Mouse (Mus musculus) mouse trophoblast stem cell (cell line): ENCODE measurements around the gene Selenop.

ENCODE experiments used
- in situ Hi-C, 2 experiments: fragments of 300-500 bp; cut with MseI, MboI; formaldehyde crosslinking; loops; 2 replicates in 1 of 2; 3 replicates in 1 of 2; pipeline ENCODE4 v1.15.1; 2025

The Selenop gene

DNA sequence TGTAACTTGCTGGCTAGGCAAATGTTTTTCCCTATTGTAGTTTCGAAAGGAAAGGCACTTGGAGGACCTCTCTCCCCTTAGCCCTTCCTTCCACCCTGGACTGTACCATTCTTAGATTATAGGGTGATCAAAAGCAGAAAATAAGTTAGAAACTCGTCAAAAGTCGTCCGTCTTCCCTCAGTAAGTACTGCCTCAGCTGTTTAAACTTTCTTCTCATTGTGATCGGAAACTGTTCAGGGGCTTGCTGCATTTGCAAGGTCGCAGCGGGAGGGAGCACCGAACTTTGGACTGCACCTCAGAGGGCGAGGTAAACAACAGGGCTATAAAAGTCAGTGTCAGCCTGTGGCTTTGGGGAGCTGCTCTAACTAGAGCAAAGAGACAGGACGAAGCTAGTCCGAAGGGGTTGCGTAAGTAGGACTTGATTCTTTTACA lies 2.3 kb downstream of the Selenop start:
- in situ Hi-C loops = no loop called here

DNA sequence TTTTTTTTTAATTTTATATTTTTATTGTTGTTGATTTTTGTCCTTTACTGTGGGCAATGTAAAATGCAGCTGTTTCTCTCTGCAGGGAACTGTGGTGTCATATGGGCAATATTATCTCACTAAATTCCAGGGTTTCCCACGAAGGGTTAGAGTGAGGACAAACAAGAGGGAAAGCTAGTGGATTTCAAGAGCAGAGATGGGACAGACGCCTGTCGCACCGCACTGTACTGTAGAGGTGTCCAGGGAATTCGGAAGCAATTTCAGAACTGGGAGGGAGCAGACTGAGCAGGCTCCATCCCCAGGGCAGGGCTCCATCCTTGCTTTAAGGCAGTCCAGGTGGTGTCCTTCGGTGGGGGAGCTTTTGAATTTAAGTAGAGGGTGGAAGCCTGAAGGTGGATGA lies 2.9 kb downstream of the Selenop start:
- in situ Hi-C loops = no loop called here

DNA sequence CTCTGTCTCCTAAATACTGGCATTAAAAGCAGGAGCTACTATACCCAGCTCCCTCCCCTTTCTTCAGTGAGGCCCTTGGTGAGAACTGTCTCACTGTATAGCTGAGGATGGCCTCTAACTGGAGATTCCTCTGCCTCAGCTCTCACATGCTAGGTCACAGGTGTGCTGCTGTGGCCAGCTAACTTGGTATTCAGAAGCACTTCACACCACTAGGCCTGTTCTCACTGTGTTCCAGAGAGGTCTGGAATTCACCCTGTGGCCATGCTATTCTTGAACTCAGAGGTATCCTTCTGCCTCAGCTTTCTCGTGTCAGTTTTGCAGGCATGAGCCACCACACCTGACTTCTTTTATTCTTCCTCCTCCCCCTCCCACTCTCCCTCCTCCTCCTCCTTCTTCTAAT lies 4.8 kb downstream of the Selenop start:
- in situ Hi-C loops = no loop called here

DNA sequence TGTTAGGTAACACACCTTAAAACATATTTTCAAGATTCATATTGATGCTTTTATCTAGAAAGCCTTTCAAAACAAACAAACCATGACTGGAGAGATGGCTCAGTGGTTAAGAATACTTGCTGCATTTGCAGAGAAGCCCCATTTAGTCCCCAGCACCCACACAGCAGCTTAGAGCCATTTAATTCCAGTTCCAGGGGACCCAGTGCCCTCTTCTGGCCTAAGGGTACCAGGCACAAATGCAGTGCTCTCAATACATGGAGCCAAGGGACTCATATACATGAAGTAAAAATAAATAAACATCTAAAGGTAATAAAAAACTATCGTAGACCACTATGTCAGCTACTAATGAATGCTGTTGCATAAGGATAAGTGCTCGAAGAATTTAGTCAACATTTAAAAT lies 9.0 kb downstream of the Selenop start:
- in situ Hi-C loops = no loop called here

DNA sequence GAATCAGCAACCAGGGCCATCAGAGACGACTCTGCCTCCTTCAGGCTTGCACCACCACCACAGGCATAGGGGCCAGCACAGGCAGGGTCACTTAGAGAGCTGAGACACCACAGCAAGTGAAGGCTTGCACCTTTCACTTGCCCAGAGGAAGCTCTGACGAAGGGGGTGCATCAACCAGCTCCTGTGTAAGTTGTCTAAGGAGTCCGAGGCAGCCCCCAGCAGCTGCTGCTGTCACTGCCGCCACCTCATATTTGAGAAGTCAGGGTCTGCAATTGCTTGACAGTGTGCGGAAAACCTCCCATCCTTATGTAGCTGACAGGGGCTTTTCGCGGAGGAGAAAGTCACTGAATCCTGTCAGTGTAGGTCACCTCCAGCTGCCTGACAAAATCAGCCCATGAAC lies 10.9 kb downstream of the Selenop start:
- in situ Hi-C loops = no loop called here

DNA sequence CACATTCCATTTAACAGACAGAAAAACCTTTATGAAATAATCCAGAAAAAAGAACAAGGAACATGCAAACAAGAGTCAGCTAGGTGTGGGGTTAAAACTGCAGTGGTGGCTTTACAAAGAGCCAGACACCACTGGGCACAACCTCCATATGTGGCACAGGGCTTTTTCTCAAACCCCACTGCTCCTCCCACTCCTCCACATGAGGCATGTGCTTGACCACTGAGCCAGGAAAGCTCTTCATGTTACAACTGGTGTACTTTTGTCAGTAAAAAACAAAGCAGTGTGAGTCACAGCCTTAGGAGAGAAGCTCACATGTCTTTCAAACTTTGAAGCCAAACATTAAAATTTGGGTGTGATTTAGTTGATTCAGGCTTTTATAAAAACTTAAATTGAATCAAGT lies 12.9 kb downstream of the Selenop start:
- in situ Hi-C loops = no loop called here

DNA sequence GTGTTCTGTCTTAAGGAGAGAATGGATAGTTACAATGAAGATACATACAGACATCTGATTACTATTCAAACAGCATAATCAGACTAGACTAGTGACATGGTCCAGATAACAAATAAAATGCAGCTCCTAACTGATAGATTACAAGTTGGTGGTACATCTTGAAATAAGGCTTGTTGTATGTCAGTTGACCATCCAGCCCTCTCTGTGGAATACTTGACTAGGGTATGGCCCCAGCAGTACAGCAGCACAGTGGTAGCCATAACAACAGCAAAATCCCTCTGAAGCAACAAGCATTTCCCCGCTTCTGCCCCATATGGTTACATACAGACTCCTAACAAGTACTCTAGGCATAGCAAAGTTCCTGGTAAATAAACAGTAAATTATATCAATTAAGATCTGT lies 13.4 kb downstream of the Selenop start:
- in situ Hi-C loops = no loop called here

DNA sequence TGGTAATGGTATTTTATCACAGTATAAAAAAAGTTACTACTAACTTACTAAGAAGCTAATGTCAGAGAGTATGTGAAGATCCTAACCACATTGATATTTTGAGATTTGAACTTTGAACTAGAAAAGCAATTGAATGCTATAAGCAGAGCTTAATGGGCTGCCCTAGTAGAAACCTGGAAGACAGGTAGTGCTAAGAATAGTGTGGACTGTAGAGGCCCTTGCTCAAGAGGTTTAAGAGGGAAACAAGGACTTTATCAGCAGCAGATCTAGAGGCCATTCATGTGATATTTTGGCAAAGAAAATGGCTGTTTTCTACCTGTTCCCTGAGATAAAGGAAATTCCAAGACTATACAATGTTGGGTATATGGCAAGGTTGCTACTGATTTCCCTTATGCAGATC lies 17.7 kb downstream of the Selenop start:
- in situ Hi-C loops = no loop called here

DNA sequence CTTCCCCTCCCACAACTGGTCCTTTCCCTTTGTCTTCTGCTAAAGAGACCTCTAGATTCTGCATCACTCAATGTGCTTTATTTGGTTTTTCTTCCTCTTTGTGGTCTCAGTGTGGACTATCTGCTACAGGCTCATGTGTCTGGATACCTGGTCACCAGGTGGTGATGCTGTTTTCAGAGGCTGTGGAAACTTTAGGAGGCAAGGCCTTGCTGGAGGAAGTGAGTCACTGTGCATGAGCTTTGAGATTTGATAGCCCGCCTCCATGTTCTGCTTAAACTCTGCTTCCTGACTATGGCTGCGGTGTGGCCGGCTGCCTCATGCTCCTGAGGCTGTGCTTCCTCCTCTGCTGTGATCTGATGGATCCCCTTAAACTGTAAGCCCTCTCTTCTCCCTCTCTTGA lies 22.1 kb downstream of the Selenop start:
- in situ Hi-C loops = no loop called here

DNA sequence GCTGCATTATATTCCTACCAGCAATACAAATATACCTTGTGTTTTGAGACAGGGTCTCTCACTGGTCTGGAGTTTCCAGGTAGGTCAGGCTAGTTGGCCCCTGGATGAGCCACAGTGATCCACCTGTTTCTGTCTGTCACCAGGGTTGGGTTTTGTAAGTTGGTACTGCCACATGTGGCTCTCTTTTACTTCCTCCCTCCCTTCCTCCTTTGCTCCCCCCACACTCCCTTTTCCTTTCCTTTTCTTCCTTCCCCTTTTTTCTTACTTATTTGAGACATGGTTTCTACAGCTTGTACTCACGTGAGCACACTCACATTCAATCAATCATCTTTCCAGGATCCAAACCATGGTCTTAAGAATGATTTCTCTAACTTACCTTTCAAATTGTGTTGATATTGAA lies 25.1 kb downstream of the Selenop start:
- in situ Hi-C loops = no loop called here

DNA sequence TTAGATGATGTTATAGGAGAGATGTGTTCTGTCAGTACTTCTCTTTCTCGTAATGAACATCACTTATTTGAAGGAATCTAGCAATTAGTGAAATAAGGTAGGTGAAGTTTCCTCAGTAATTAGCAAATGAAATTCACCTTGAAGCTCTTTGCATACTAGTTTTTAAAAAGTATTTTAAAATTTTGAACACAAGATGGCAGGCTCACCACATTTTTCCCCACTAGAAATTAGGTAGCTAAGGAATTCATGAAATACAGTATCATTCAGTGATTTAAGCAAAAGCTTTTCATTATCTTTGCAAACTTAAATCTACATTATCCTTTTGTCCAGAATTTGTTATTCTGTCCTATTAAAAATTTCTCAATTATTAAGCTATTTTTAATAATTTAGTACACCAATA lies 27.6 kb downstream of the Selenop start:
- in situ Hi-C loops = no loop called here

DNA sequence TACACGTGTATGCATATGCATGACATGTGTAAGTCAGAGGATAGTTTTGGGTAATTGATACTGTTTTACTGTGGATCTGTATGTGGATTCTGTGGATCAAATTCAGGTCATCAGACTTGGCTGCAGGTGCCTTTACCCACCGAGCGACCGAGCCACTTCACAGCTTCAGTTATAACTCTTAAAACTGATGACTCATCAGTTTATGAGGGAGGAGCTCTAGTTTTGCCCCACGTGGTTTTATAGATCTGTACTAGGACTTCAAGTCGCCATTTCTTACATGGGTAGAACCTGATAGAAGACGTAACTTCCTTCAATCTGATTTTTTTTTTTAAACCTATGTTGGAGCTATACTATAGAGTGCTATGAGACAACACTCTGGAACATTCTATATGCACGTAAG lies 29.3 kb downstream of the Selenop start:
- in situ Hi-C loops = no loop called here

DNA sequence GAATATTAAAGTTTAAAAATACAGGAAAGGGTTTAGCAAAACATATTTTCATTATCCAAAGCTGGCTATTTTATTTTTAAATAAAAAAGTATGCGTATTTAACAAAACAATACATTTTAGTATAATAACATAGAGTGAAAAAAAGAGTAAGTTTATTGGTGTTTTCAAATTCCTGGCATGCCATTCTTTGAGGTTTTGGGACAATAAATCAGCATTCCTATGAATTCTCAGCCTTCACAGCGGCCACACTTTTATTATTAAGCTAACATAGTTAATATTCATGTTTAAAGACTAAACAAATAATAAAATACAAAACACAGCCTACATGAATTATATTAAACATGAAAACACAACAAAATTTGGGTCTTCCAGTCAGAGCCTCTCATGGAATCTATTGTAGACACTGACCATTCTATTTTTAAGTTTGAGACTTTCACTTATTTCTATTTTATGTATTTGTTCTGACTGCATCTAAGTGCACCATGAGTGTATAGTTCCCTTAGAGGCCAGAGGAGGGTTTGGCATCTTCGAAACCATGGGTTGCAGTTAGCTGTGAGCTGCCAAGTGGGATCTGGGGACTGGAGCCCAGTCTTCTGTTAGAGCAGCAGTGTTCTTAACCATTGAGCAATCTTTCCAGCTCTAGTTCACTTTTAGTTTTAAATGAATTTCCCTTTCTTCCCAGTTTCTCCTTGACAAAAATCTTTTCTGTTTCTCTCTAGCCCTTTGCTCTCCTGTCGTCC lies 32.2 kb downstream of the Selenop start:
- in situ Hi-C loops = no loop called here

DNA sequence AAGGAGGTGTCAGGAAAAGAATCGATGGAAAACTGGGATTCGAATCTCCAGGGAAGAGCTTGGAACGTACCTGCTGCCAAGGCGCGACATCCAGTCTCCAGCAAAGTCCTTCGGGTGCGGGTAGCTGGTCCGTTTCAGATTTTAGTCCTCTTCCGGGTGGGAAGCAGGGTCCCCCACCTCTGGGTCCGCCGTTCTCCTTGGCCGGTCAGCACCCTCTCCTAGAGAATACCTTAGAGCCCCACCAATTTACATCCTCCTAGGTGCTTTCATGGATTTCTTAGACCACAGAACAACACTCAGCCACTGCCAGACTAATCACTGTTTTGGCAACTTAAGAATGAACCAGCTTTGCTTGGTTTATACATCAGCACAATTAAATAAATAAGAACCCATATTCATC lies 35.1 kb downstream of the Selenop start, which contains the start of gene Ccdc152:
TSS of gene Ccdc152 (minus strand) at position 101 of the 400 bp plus-strand sequence.
- in situ Hi-C loops = no loop called here

DNA sequence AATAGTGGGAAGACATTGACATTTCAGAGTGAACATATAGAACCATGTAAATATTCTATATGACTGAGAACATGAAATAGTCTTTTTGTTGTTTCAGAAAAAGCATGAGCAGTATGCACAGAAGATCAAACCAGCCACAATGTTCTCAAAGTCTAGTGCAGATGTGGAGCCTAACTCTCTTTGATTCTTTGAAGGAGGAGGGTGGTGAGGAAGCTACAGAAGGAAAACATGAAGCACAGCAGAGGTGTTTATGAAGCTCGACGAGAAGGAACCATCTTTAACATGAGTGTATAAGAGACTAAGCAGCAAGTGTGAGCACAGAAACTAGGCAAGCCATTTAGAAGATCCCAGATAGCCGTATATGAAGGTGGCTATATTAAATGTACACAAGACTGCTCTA lies 41.5 kb downstream of the Selenop start:
- in situ Hi-C loops = no loop called here

DNA sequence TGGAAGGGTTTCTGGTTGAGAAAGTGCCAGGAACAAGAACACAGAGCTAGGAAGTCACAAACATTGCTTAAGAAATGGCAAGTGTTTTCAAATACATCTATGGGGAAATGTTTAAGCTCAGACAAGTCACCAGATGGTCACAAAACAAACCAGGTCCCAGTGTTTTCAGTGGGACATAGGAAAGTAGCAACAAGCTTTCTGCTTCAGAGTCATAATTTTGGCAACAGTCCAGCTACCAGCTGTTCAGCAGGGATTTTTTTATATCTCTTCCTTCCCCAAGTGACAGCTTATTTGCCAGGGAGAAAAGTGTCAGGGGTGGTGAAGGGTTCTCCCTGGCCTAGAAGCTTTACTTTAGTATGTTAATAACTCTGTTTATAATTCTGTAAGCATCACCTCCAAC lies 44.6 kb downstream of the Selenop start:
- in situ Hi-C loops = no loop called here

DNA sequence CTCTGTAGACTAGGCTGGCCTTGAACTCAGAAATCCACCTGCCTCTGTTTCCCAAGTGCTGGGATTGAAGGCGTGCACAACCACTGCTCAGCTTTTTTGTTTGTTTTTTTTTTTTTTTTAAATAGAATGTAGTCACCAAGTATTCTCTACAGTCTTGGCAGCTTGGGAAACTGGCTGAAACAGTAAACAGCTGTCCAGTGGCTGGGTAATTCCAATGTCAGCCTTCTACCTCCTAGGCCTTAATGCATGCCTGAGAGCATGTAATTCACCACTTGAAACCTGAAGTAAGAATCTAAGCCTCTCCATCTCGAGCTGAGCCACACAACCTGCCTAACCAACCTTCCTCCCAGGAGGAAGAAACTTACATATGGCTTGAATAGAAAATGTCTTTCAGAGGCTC lies 48.3 kb downstream of the Selenop start:
- in situ Hi-C loops = no loop called here

DNA sequence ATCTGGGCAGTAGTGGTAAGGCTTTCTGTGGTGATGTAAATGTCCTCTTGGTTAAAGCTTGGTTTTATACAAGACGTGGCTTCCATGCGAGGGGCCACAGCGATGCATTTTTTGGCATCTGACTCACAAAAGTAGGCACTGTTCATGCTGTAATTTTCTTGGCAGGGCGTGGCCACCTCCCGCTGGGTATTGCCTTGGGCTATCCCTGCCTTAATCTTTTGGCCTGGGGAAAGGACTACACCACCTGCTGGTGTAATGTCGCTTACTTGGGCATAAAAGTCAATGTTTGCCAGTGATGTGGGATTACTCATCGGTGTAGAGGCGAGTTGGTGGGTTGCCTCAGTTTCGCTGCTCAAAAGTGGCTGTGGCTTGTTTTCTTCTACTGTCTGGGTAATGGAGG lies 51.6 kb downstream of the Selenop start:
- in situ Hi-C loops = no loop called here

DNA sequence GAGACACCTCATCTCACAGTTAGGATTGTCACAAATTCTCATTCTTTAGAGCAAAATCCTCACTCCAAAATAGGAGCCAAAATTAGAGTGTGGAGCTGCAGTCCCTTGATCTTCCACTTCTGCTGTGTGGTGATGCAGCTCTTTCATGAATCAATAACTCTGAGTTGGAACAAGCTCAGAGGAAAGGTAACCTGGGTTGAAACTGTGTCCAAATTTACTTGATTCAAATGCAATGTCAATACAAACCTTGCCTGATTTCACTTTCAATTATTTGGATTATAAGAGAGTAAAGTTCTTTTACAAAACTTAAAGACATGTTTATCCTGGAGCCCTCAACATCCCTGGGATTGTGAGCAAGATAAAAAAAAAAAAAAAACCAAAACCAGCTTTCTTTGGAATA lies 54.7 kb downstream of the Selenop start:
- in situ Hi-C loops = no loop called here
